Mouse (Mus musculus) regulatory T cell (primary cell): ENCODE data around the gene Gm13696.
"Not testable (repeated sequence)": the region's sequence is repeated elsewhere in the genome, so short reads cannot be mapped to it uniquely, and the experiment has no call there.

Experiments used
- in situ Hi-C: fragments of 300-600 bp; cut with MboI, MseI; formaldehyde crosslinking; loops from one replicate; pipeline ENCODE4 v1.15.1; 2025; ENCODE audit warnings: high pct_unique_total_duplicates

The Gm13696 gene

DNA sequence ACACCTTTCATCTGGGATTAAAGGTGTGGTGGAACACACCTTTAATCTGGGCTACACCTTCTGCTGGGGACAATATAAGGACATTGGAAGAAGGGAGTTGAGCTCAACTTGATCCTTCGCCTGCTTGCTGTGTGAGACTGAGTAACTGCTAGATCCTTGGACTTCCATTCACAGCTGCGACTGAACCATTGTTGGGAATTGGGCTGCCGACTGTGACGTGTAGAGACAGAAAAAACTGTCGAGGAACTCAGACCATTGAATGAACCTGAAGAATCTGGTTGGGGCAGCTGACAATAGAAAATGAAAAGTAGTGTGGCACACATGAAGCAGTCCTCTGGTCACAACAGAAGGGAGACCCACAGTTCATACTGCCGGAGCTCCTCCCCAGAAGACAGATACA, at the start of gene Gm13696:
Gene Gm13696 (plus strand): TSS at position 301 of the 400 bp plus-strand sequence.
- in situ Hi-C loops = not testable (repeated sequence)

DNA sequence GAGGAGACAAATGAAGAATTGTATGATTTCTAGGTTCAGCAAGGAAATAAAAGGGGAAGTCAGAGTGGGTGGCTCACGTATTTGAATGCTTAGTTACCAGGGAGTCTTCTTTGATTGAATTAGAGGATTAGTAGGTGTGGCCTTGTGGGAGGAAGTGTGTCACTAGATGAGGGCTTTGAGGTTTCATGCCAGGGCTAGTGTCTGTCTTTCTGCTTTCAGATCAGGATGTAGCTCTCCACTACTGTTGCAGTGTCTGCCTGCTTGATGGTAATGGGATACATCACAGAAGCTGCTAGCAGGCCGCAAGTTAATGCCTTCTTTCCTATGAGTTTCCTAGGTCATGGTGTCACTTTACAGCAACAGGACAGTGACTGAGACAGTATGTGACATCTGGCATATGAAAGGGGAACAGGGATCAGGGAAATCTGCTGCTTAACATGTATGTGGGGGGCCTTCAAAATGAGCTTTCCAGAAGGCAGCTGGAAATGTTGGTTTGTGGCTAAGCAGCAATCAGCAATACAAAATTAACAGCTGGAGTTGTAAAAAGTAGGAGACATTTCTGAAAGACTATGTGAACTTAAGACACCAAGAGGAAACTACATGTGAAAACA, 43.3 kb upstream of the Gm13696 start:
- in situ Hi-C loops = loop anchor here (10.0 kb wide), 1 partner anchor 55 kb away; the partner anchor contains the start of gene Gm13697

DNA sequence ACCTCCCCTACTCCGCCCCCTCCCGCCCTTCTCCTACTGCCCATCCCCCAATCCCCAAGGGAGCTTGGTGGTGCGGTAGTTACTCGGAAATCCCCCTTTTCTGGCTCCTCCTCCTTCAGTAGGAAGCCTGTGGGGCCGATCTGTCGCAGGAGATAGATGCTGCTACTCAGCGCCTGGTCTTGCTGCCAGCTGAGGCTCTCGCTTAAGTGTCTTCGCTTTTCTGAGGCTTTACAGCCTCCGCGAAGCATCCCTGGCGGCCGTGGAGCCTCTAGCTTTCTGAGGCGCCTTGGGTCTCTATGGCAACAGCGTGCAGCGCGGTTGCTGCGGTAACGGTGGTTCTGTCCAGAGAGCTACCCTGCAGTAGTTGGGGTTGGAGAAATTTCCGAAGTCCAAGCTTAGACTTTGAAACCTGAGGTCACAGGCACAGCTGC, 32.0 kb upstream of the Gm13696 start, which contains the start of gene Zswim2:
Gene Zswim2 (minus strand): TSS at position 298 of the 431 bp plus-strand sequence.
- in situ Hi-C loops = no loop called here

DNA sequence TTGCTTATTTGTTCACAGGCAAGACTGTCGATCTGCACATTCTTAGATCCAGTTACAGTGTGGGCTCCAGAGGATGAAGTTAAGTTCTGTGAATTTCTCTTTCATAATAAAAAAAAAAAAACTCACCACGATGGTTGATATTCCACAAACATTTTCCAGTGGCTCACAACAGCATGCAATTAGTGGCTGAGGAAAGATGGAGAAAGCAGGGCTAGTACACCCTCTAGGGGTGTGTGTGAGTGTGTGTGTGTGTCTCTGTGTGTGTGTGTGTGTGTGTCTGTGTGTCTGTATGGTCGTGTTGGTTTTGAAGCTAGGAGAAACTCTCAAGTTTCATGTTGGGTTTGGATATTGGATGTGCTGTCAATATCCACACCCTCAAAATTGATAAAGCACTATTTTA, 31.5 kb upstream of the Gm13696 start:
- in situ Hi-C loops = no loop called here

DNA sequence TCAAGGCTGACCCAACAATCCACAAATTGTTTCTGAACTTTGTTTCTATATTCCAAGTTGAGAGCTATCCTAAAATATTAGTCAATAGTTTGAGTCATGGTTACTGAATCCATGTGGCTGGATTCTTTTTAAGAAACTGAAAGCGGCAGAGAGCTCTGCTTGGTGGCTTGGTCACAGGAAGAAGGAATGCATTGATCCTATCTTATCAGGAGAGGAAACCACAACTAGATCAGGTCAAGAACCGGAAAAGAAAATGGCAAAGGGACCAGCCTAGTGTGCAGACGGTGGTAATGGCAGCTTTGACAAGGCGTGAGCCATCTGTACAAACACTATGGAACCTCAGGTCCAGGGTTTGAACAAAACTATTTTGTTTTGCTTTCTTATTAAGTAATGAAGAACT, 31.1 kb upstream of the Gm13696 start:
- in situ Hi-C loops = no loop called here

DNA sequence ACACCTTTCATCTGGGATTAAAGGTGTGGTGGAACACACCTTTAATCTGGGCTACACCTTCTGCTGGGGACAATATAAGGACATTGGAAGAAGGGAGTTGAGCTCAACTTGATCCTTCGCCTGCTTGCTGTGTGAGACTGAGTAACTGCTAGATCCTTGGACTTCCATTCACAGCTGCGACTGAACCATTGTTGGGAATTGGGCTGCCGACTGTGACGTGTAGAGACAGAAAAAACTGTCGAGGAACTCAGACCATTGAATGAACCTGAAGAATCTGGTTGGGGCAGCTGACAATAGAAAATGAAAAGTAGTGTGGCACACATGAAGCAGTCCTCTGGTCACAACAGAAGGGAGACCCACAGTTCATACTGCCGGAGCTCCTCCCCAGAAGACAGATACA, 17.5 kb upstream of the Gm13696 start, which contains the start of gene Gm13698:
Gene Gm13698 (plus strand): TSS at position 301 of the 400 bp plus-strand sequence.
- in situ Hi-C loops = loop anchor here (5.0 kb wide), 1 partner anchor 47 kb away; no protein-coding TSS in a partner anchor

DNA sequence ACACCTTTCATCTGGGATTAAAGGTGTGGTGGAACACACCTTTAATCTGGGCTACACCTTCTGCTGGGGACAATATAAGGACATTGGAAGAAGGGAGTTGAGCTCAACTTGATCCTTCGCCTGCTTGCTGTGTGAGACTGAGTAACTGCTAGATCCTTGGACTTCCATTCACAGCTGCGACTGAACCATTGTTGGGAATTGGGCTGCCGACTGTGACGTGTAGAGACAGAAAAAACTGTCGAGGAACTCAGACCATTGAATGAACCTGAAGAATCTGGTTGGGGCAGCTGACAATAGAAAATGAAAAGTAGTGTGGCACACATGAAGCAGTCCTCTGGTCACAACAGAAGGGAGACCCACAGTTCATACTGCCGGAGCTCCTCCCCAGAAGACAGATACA, 11.7 kb upstream of the Gm13696 start, which contains the start of gene Gm13693:
Gene Gm13693 (plus strand): TSS at position 301 of the 400 bp plus-strand sequence.
- in situ Hi-C loops = not testable (repeated sequence)

DNA sequence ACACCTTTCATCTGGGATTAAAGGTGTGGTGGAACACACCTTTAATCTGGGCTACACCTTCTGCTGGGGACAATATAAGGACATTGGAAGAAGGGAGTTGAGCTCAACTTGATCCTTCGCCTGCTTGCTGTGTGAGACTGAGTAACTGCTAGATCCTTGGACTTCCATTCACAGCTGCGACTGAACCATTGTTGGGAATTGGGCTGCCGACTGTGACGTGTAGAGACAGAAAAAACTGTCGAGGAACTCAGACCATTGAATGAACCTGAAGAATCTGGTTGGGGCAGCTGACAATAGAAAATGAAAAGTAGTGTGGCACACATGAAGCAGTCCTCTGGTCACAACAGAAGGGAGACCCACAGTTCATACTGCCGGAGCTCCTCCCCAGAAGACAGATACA, 5.9 kb upstream of the Gm13696 start, which contains the start of gene Gm13695:
Gene Gm13695 (plus strand): TSS at position 301 of the 400 bp plus-strand sequence.
- in situ Hi-C loops = not testable (repeated sequence)

DNA sequence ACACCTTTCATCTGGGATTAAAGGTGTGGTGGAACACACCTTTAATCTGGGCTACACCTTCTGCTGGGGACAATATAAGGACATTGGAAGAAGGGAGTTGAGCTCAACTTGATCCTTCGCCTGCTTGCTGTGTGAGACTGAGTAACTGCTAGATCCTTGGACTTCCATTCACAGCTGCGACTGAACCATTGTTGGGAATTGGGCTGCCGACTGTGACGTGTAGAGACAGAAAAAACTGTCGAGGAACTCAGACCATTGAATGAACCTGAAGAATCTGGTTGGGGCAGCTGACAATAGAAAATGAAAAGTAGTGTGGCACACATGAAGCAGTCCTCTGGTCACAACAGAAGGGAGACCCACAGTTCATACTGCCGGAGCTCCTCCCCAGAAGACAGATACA, 5.7 kb downstream of the Gm13696 start, which contains the start of gene Gm13694:
Gene Gm13694 (plus strand): TSS at position 301 of the 400 bp plus-strand sequence.
- in situ Hi-C loops = not testable (repeated sequence)

DNA sequence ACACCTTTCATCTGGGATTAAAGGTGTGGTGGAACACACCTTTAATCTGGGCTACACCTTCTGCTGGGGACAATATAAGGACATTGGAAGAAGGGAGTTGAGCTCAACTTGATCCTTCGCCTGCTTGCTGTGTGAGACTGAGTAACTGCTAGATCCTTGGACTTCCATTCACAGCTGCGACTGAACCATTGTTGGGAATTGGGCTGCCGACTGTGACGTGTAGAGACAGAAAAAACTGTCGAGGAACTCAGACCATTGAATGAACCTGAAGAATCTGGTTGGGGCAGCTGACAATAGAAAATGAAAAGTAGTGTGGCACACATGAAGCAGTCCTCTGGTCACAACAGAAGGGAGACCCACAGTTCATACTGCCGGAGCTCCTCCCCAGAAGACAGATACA, 11.5 kb downstream of the Gm13696 start, which contains the start of gene Gm13697:
Gene Gm13697 (plus strand): TSS at position 301 of the 400 bp plus-strand sequence.
- in situ Hi-C loops = loop anchor here (10.0 kb wide), 1 partner anchor 50 kb away; no protein-coding TSS in a partner anchor

DNA sequence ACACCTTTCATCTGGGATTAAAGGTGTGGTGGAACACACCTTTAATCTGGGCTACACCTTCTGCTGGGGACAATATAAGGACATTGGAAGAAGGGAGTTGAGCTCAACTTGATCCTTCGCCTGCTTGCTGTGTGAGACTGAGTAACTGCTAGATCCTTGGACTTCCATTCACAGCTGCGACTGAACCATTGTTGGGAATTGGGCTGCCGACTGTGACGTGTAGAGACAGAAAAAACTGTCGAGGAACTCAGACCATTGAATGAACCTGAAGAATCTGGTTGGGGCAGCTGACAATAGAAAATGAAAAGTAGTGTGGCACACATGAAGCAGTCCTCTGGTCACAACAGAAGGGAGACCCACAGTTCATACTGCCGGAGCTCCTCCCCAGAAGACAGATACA, 17.3 kb downstream of the Gm13696 start, which contains the start of gene Gm13691:
Gene Gm13691 (plus strand): TSS at position 301 of the 400 bp plus-strand sequence.
- in situ Hi-C loops = not testable (repeated sequence)

DNA sequence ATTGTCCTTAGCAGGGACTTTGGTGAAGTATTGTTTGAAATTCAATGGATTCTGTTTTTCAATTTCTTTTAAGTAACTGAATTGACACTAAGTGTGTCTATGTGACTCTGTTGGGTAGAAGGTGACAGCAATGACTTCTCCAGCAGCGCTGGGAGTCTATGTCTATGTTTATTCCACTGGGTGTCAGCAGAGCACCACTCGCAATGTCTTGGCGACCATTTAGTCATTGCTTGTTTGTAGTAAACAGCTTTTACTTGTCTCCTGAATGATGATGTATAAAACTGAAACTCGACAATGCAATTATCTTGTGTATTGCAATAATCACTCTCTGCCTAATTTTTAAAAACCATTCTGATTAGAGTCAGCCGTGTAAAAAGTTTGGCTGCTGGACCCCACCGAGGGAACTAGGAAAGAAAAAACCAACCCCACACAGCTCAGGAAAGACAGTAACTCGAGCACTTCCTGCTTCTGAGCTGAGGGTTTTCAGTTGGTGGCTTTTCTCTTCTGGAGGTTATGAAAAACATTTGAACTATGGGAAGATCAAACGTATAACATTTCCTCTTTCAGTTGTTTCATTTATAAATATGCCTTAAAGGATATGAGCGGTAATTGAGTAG, 20.8 kb downstream of the Gm13696 start:
- in situ Hi-C loops = not testable (repeated sequence)

DNA sequence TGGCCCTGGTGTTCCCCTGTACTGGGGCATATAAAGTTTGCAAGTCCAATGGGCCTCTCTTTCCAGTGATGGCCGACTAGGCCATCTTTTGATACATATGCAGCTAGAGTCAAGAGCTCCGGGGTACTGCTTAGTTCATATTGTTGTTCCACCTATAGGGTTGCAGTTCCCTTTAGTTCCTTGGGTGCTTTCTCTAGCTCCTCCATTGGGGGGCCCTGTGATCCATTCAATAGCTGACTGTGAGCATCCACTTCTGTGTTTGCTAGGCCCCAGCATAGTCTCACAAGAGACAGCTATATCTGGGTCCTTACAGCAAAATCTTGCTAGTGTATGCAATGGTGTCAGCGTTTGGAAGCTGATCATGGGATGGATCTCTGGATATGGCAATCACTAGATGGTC, 21.6 kb downstream of the Gm13696 start:
- in situ Hi-C loops = not testable (repeated sequence)

DNA sequence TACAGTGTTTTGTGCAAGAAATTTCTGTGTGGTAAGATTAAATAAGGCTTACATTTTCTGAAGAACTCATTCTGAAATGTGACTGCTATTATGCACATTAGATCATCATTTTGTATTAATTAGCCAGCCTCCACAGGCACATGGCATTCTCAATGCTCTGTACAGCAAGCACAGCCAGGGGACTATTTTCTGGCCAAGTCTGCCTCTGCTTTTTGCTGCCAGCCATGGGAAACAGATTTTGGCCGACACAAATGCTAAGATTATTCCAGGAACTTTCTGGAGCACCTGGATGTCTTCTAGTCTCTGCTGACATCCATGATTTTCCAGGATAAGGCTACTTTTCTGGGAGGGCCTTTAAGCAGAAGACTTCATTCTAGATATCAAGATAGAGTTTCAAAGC, 36.0 kb downstream of the Gm13696 start:
- in situ Hi-C loops = no loop called here

DNA sequence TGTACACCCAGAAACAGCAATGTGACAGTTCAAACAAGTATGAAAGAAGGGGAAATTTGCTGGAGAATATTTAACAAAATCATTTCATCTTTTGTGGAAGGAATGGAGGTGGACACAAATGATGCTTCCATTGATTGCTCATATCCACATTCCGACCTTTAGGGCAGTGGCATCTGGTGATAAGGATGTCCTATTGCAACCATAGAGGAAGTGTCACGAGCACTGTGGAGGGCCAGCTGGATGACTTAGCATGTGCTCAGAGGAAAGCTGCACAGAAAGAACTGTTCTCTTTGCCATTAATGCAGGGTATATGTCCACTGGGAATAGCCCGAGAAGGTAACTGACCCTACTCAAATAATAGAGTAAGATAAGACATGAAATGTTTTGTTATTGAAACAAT, 36.9 kb downstream of the Gm13696 start:
- in situ Hi-C loops = no loop called here

DNA sequence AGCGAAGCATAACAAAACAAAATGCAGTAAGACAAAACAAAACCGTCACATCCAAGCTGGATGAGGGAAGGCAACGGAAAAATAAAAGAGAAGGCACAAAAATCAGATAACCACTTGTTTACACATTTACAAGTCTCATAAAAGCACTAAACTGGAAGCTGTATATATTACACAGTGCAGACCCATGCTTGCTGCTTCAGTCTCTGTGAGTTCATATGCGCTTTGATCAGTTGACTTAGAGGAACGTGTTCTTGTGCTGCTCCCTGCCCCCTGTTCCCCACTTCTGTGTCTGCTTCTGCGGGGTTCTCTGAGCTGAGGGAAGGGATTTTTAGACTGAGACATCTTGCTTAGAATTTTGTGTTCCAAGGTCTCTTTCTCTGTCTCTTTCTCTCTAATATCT, 41.6 kb downstream of the Gm13696 start:
- in situ Hi-C loops = no loop called here

DNA sequence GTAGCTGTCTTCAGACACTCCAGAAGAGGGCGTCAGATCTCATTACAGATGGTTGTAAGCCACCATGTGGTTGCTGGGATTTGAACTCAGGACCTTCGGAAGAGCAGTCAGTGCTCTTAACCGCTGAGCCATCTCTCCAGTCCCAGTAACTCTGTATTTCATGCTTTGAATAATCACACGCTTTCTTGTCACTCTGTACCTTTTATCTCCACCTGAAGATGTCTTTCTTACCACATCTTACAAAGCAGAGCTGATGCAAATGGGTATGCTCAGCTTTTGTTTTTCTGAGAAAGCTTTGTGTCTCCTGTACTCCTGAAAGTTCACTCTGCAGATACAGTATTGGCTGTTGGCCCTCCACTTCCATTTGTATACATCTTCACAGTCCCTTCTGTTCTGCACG, 43.4 kb downstream of the Gm13696 start:
- in situ Hi-C loops = not testable (repeated sequence)

DNA sequence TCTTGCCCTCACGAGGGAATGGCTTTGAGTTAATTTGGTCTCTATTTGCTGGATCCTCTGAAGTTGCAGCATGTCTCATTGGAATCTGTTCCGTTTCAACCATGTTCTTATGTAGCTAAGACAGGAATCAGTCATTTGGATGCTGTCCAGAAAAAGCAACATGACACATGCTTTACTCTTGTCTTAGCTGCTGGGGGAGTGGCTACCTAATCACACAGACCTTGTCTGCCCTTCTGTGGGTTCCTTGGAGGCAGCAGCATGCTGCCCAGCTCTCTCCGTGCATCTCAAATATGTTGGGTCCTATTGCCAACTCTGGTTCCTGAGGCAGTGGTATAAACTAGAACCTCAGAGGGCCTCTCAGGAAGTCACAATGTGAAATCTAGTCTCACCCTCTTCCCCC, 45.4 kb downstream of the Gm13696 start:
- in situ Hi-C loops = no loop called here

DNA sequence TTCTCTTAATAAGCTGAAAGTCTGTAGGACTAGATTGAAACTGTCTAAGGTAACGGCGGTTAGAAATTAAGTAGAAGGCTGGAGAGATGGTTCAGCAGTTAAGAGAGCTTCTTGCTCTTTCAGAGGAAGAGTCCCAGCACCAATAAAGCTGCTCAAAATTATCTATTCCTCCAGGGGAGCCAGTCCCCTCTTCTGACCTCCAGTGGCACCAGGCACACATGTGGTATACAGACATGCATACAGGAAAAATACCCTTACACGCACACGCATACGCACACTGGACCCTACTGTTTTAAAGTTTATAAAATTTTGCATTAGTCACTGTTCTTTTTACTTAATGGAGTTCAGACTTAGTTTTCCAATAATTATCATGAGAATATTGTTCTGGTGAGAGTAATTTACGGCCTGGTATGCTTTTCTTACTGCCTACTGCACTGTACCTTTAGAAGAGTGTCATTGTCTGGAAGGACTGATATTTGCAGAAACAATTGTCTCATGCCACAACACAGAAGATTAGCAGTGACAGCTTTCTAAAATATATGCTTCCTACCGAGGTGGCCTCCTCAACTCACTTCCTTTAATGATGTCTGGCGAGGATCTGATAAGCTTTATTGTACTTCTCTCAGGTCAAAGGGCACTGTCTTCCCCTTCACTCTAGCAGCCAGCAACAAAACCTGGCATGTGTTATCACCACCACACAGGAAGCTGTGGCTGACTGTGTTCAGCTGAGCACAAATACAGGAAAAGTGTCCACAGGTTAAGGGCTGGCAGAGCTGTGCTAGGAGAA, 46.8 kb downstream of the Gm13696 start:
- in situ Hi-C loops = no loop called here

DNA sequence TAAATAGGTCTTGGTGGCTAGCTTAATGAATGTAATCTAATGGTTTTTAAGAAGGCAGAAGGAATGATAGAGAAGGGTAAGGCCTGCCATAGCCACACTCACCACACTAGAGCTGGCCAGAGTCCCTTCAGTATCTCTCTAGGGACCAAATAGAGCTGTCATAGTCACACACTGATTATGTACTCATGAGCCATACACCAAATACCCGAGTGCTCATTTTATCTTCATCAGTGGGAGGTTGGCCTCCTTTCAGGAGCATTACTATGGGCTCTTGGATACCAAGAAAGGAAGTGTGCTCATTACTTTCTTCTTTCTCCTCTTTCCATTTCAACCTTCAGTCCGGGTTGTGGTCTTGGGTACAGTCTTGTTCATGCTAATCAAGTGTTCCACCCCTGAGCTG, 49.0 kb downstream of the Gm13696 start:
- in situ Hi-C loops = no loop called here

DNA sequence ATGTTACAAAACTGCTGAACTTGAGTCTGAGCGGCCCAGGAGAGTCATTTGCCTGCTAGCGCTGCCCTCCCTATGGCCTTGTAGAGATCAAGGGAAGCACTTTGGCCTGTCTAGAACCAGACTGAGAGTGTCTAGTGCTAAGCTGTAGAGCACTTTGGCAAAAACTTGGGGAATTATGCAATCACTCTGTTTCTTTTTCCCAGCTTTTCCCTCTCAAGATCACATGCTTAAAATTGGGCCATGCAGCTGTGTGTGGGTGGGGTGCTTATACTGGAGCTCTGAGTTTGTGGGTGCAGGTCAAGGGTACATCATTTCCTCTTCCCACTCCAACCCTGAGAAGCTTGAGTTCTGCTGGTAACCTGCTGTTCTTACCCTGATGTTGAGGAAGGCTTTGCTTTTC, 50.0 kb downstream of the Gm13696 start:
- in situ Hi-C loops = no loop called here

DNA sequence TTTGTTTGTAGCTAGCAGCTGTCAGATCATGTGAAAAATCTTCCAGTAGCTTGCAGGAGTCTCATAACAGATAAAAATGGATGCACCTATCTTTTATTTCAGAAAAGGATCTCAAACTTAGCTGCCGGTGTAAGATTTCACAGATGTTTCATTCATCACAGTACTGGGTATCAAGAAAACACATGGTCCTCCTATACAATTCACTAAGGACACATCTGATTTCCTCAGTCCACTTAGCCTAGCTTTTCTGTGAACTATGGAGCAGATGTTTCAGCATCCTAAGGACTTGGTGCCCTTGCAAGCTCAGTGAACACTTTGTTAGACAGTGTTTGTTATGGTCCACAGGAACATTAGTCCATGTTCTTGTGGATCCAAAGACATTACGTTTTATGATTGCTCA, 50.4 kb downstream of the Gm13696 start:
- in situ Hi-C loops = no loop called here
